Mouse (Mus musculus) liver, adult 2 months (tissue): ENCODE results near the gene A630001G21Rik.

Experiments used
- CTCF ChIP-seq: fragments of 200-500 bp; IDR thresholded peaks from 2 replicates; pipeline ENCODE4 v1.5.1; 2011; ENCODE audit warnings: low read depth, low read length, control low read depth
- POLR2A ChIP-seq: fragments of 200-500 bp; IDR thresholded peaks from 2 replicates; pipeline ENCODE4 v1.6.1; 2011; ENCODE audit warnings: low read length, control low read depth; ENCODE audit not compliant: insufficient read depth; ENCODE audit errors: extremely low read depth

DNA sequence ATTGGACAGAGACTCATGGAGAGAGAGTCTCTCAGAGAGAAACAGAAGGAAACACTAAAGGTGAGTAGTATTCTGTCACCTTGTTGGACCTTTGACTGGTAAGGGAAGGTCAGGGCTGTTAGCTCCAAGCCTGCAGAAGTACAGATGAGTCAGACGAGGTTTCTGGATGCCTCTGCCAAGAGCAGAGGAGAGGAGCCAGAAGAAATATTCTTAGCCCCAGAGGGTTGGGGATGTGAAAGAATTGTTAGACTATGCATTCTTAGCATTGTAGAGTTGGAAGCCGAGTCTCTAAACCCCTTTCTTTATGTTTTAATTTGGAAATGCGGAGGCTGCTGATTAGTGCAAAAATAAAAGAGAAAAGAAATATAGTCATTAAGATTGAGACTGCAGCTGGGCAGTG lies 6.5 kb downstream of the A630001G21Rik start:
- TF ChIP-seq POLR2A, result no peak
- no peak for TF ChIP-seq CTCF
